Mouse (Mus musculus) midbrain, embryonic 14.5 days (tissue): ENCODE data around the gene Ubald1. TPM values are rescaled to one million over a fixed set of nuclear protein-coding genes. Genes with fewer than 3 reads are reported as not detected.

ENCODE experiments used
- ATAC-seq: fragments of 200-750 bp; cut with Nextera tagmentation; 2 replicates; pipeline ENCODE4 v1.8.0; 2017; ENCODE audit warnings: moderate number of reproducible peaks, moderate library complexity; ENCODE audit not compliant: low FRiP score, low TSS enrichment
- DNase-seq: peaks from one replicate; pipeline ENCODE4 v3.0.0-alpha.2; 2015
- H3K27ac ChIP-seq: fragments of 300-500 bp; sonication (generic); replicated peaks from 2 replicates; pipeline ENCODE4 v1.5.1; 2014; ENCODE audit warnings: mild to moderate bottlenecking, low read depth, low read length, moderate library complexity
- H3K27me3 ChIP-seq: fragments of 300-500 bp; sonication (generic); 2 replicates; pipeline ENCODE4 v1.6.1; 2014; ENCODE audit warnings: low read length, control low read depth, mixed read lengths; ENCODE audit not compliant: control insufficient read depth, insufficient read depth
- H3K36me3 ChIP-seq: fragments of 300-500 bp; sonication (generic); 2 replicates; pipeline ENCODE4 v1.6.1; 2014; ENCODE audit warnings: low read length, control low read depth; ENCODE audit not compliant: control insufficient read depth, insufficient read depth
- H3K4me1 ChIP-seq: fragments of 300-500 bp; sonication (generic); 2 replicates; pipeline ENCODE4 v1.6.1; 2014; ENCODE audit warnings: mild to moderate bottlenecking, antibody characterized with exemption, low read length, control low read depth; ENCODE audit not compliant: control insufficient read depth, insufficient read depth
- H3K4me2 ChIP-seq: fragments of 300-500 bp; sonication (generic); 2 replicates; pipeline ENCODE4 v1.6.1; 2014; ENCODE audit warnings: mild to moderate bottlenecking, low read length, moderate library complexity
- H3K4me3 ChIP-seq: fragments of 300-500 bp; sonication (generic); replicated peaks from 2 replicates; pipeline ENCODE4 v1.5.1; 2014; ENCODE audit warnings: low read depth, low read length
- H3K9ac ChIP-seq: fragments of 300-500 bp; sonication (generic); replicated peaks from 2 replicates; pipeline ENCODE4 v1.6.1; 2014; ENCODE audit warnings: mild to moderate bottlenecking, low read length, moderate library complexity
- H3K9me3 ChIP-seq: fragments of 300-500 bp; sonication (generic); 2 replicates; pipeline ENCODE4 v1.6.1; 2016; ENCODE audit warnings: low read length, control low read depth, mixed read lengths; ENCODE audit not compliant: control insufficient read depth
- WGBS: fragments of 180-500 bp; shearing (Covaris S2); extraction: QIAGEN DNeasy Blood & Tissue Kit; methylation state at CpG from one replicate; pipeline ENCODE4 v1.1.7; 2014; 5-methylcytosine and 5-hydroxymethylcytosine counted together
- polyA plus RNA-seq: library from polyadenylated mRNA; unstranded; fragments of >200 nt; fragmentation: Nextera tagmentation; extraction: Ambion mirVana; gene quantifications from 2 replicates; pipeline ENCODE4 v1.2.1, GENCODE M21; 2014

The Ubald1 gene
- polyA plus RNA-seq, 1 experiment from 2014 or later: 49.4 TPM

- H3K27ac ChIP-seq: no peak overlapping the region
- DNase-seq (no peak), ATAC-seq (no peak)
Measured at GRCm38 (mm10) chr16:4896249-4897027, 16.3 kb upstream of the Ubald1 start.

GRCm38 (mm10) chr16:4894201-4894908 lies 14.2 kb upstream of the Ubald1 start:
- DNase-seq: no peak
- no peak for ATAC-seq
- Histone ChIP-seq H3K27ac (no peak overlapping the region), H3K9ac (no peak overlapping the region), H3K4me2 (no peak overlapping the region), H3K9me3 (no peaks in the 10 kb centered on the region), H3K36me3 (no peaks in the 10 kb centered on the region), H3K4me1 (no peaks in the 10 kb centered on the region), H3K27me3 (no peaks in the 10 kb centered on the region), H3K4me3 (no peak overlapping the region)
- WGBS: 91% methylated on average over 7 of the region's 7 CpGs

More at GRCm38 (mm10) chr16:4896249-4897027, 16.3 kb upstream of the Ubald1 start:
- Histone ChIP-seq H3K4me3 (no peak overlapping the region), H3K36me3 (no peaks in the 10 kb centered on the region), H3K9me3 (no peaks in the 10 kb centered on the region), H3K4me1 (no peaks in the 10 kb centered on the region), H3K27me3 (no peaks in the 10 kb centered on the region), H3K9ac (no peak overlapping the region), H3K4me2 (no peak overlapping the region)
- 85% methylated on average over 5 of the region's 5 CpGs for WGBS

GRCm38 (mm10) chr16:4892171-4892570 lies 12.1 kb upstream of the Ubald1 start:
- ATAC-seq: no peak
- H3K4me2 ChIP-seq: no peak overlapping the region
- no peaks in the 10 kb centered on the region for H3K9me3 ChIP-seq
- H3K4me1 ChIP-seq: peaks cover 14% of the 10 kb centered on the region
- WGBS: 94% methylated on average over 6 of the region's 6 CpGs
- H3K27me3 ChIP-seq: no peaks in the 10 kb centered on the region
- H3K4me3 ChIP-seq: no peak overlapping the region
- no peak for DNase-seq
- H3K36me3 ChIP-seq: no peaks in the 10 kb centered on the region
- H3K27ac ChIP-seq: no peak overlapping the region
- no peak overlapping the region for H3K9ac ChIP-seq

GRCm38 (mm10) chr16:4890201-4890709 lies 10.1 kb upstream of the Ubald1 start:
- Histone ChIP-seq H3K27me3 (no peaks in the 10 kb centered on the region), H3K9me3 (no peaks in the 10 kb centered on the region), H3K4me1 (peaks cover 19% of the 10 kb centered on the region), H3K4me3 (no peak overlapping the region), H3K9ac (no peak overlapping the region), H3K27ac (no peak overlapping the region), H3K36me3 (no peaks in the 10 kb centered on the region), H3K4me2 (no peak overlapping the region)
- DNase-seq: no peak
- ATAC-seq: no peak
- WGBS: 72% methylated on average over 4 of the region's 4 CpGs

- no peak for ATAC-seq
- peaks cover 22% of the 10 kb centered on the region for H3K4me1 ChIP-seq
- under 1% methylated on average over 8 of the region's 8 CpGs for WGBS
- DNase-seq: no peak
- no peaks in the 10 kb centered on the region for H3K9me3 ChIP-seq
- H3K4me3 ChIP-seq: peak overlapping the region; percentile 86
- no peaks in the 10 kb centered on the region for H3K27me3 ChIP-seq
- peak overlapping the region; percentile 88 for H3K9ac ChIP-seq
- no peaks in the 10 kb centered on the region for H3K36me3 ChIP-seq
- peak overlapping the region; percentile 87 for H3K4me2 ChIP-seq
- peak overlapping the region; percentile 92 for H3K27ac ChIP-seq
Measured at GRCm38 (mm10) chr16:4886690-4887020, 6.5 kb upstream of the Ubald1 start.

- Histone ChIP-seq H3K4me2 (peak within 1 kb of the TSS; percentile 87), H3K9ac (peak within 1 kb of the TSS; percentile 88), H3K36me3 (no peaks in the 10 kb centered on the region), H3K4me1 (peaks cover 28% of the 10 kb centered on the region), H3K27me3 (no peaks in the 10 kb centered on the region), H3K4me3 (peak within 1 kb of the TSS; percentile 86), H3K27ac (peak within 1 kb of the TSS; percentile 92), H3K9me3 (no peaks in the 10 kb centered on the region)
- under 1% methylated on average over 74 of the region's 74 CpGs for WGBS
- DNase-seq (peak; percentile 95), ATAC-seq (peak; percentile 90)
Measured at GRCm38 (mm10) chr16:4885760-4886689, 5.9 kb upstream of the Ubald1 start, which contains the start of gene Mgrn1. Mgrn1 (plus strand) TSS chr16:4886249.

- WGBS: 95% methylated on average over 10 of the region's 10 CpGs
- Histone ChIP-seq H3K4me1 (peaks cover 28% of the 10 kb centered on the region), H3K4me2 (peak overlapping the region; percentile 87; the same call in 1 of the 2 replicates), H3K9me3 (no peaks in the 10 kb centered on the region), H3K9ac (no peak overlapping the region), H3K36me3 (no peaks in the 10 kb centered on the region), H3K27ac (peak overlapping the region; percentile 92; the same call in 1 of the 2 replicates), H3K27me3 (no peaks in the 10 kb centered on the region), H3K4me3 (no peak overlapping the region; the same call in 1 of the 2 replicates)
- ATAC-seq (no peak), DNase-seq (no peak)
Measured at GRCm38 (mm10) chr16:4884930-4885329, 4.8 kb upstream of the Ubald1 start.
